Mouse (Mus musculus) adipocyte (in vitro differentiated cells): ENCODE data around the gene Fsip1.

Experiments used
- DNase-seq: peaks from one replicate; pipeline ENCODE4 v3.0.0-alpha.2; 2016; ENCODE audit warnings: low spot score

Fsip1 gene

DNA sequence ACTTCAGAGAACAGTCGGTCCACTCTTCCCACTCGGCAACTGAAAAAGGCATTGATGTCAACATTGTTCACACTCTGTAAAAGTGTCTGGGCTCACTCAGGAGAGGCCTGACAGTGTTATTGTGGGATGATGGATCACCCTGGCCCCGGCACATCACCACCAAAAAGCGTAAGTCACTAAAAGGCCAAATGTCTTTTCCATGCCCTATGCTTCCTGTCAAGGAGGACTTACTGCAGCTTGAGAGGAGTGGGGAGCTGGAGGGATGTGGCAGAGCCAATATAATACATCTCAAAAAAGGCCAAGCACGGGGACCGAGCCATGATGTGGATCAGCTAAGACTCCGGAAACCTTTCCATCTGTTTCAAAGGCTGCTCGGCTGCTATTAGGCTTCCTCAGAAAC lies 2.2 kb downstream of the Fsip1 start:
- DNase-seq: no peak

DNA sequence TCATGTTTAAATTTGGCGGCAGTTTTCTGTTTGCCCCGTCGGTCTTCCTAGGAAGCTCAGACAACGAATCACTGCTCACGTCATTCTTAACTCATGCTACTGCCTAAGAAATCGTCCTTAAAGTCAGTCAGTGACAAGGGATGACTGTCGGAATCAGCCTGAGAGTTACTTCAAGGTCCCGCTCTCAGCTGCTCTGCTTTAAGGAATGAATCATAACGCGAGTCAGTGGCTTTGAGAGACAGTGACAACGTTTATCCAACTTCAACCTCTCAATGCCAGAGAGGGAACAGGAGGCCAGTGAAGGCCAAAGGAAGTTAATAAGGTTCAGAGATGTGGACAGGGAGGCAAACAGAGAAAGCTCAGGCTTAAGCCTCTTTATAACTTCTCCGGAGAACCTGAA lies 7.8 kb downstream of the Fsip1 start:
- DNase-seq: no peak

- DNase-seq: no peak
These were observed 8.8 kb downstream of the Fsip1 start for GRCm38 (mm10) chr2:118248016-118248415.

DNA sequence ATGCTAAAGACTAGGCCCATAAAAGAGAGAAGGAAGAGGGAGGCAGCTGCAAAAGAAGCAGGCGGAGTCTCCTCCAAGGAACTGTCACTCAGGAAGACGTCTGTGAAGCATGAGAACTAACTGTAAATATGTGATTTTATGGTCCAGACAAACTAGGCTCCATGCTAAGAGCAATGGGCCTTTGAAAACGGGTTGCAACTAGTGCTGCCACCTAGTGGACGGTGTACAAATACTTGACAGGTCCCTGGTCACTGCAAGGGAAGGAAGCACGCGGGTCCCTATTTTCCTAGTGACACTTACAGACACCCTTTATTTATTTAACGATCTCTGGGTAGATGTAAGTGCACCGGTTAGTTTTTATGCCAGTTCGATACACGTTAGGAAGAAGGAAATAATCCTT lies 10.9 kb downstream of the Fsip1 start:
- DNase-seq: peak; percentile 87

DNA sequence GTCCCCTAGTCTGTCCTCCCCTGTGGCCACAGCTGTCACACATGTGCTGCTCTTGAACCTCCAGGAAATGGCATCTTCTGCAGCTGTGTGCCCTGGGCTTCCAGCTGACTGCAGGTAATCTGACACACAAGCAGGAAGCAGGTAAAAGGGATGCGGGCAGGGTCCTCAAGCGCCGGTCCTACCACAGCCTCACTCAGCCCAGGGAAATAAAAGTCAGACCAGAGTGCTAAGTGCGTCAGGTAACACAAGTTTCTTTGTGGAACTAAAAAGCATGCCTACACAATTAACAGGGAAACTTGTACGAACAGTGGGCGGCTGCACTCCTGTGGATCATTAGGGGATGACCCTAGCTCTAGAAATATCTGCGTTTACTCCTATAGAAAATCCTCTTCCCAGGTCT lies 20.6 kb downstream of the Fsip1 start:
- DNase-seq: no peak

DNA sequence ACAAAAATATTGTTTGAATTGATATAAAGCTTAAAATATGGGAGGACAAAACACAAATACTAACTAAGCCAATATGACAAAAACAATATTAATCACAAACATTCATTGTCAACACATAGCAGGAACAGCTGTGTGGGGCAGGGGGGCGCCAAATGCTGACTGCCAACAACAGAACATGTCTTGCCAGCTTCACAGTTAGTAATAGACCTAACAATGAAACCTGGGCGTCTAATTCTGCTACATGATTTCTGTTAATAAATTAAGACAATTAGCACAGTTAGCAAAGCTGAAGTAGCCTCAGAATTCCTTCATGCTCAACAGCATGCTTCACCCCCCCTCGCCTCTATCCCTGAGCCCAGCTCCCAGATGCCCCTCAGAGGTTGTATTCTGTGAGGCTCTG lies 21.2 kb downstream of the Fsip1 start:
- DNase-seq: no peak

- no peak for DNase-seq
These were observed 26.2 kb downstream of the Fsip1 start for GRCm38 (mm10) chr2:118230544-118230943.

GRCm38 (mm10) chr2:118228486-118229079 lies 28.2 kb downstream of the Fsip1 start:
- no peak for DNase-seq

- peak; percentile 11 for DNase-seq
These were observed 31.3 kb downstream of the Fsip1 start for GRCm38 (mm10) chr2:118225316-118226041.

GRCm38 (mm10) chr2:118217993-118218595 lies 38.7 kb downstream of the Fsip1 start:
- DNase-seq: peak; percentile 15

- DNase-seq: no peak
These were observed 47.1 kb downstream of the Fsip1 start for GRCm38 (mm10) chr2:118209712-118210111.

DNA sequence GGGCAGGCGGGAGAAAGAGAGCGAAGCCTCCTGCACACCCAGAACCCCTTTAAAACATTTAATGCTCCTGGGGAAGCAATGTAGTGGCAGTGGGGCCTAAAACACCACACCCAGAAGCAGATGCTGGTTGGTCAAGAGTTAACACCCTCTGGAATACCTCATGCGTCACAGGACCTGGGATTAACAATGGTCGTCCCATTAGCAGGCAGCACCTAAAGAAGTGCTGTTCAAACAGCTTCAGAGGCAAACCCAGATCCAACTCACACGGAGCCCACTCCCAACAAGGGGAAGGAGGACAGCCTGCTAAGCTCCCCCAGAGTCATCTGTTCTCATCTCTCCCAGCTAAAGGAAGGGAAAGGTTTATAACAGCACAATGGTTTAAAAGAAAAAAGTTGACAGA lies 48.1 kb downstream of the Fsip1 start:
- DNase-seq: no peak

GRCm38 (mm10) chr2:118205991-118206585 lies 50.7 kb downstream of the Fsip1 start:
- no peak for DNase-seq

DNA sequence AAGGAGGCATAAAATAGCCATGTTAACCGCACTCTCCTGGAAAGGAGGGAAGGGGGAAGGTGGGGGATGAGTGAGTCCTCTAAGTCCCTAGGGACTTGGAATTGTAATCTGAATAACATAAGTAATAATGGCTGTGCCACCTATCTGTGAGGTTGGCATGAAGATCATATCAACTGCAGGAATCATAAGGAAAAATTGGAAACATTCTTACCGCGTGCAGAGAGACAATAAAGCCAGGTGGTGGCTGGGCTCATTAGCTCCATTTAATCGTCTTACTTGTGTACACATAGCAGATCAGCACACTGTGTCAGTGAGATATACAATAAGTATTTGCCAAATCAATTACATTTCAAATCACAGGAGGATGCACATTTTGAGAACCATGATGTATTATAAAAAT lies 52.1 kb downstream of the Fsip1 start:
- DNase-seq: no peak

- DNase-seq: no peak
These were observed 52.9 kb downstream of the Fsip1 start for GRCm38 (mm10) chr2:118203739-118204461.

GRCm38 (mm10) chr2:118202934-118203333 lies 53.8 kb downstream of the Fsip1 start:
- DNase-seq: no peak

GRCm38 (mm10) chr2:118201983-118202382 lies 54.8 kb downstream of the Fsip1 start:
- DNase-seq: no peak

GRCm38 (mm10) chr2:118199867-118200266 lies 56.9 kb downstream of the Fsip1 start:
- peak; percentile 87 for DNase-seq

- no peak for DNase-seq
These were observed 59.8 kb downstream of the Fsip1 start for GRCm38 (mm10) chr2:118196966-118197365.

DNA sequence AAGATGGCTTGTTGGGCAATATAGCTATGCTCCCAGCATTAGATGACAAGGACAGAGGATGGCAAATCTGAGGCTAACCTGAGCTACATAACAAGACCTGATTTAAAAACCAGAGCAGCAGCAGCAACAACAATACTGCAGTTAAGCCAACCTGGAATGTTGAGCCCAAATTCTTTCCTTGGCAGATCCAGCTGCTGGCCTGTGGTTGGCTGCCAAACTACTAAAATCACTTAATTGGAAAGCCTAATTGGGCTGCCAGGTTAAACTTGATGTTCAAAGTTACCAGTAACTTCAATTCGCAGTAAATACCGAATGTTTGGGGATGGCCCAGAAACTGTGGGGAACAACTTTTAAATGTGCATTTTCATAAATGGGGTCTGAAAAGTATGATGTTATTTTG lies 74.6 kb downstream of the Fsip1 start:
- DNase-seq: no peak

DNA sequence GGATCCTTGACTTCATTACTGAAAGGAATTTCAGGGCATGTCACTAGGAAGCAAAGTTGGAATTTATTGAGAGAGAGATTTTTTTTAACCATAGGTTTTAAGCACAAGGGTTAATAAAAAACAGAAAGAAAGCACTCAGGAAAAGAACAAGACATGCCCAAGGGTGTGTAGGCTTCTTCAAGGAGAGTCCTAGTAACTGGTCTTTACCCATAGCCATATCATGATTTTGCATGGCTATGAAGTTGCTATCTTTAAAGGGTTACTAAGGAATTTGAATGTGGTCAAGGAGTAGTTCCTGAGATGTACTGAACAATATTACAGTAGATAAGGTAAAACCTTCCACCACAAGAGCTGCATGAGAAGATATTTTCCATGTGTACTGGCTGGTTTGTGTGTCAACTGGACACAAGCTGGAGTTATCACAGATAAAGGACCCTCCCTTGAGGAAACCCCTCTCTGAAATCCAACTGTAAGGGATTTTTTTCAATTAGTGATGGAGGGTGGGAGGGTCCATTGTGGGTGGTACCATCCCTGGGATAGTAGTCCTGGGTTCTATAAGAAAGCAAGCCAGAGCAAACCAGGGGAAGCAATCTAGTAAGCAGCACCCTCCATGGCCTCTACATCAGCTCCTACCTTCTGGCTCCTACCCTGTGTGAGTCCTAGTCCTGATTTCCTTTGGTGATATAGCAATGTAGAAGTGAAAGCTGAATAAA lies 76.7 kb downstream of the Fsip1 start:
- DNase-seq: no peak

GRCm38 (mm10) chr2:118179472-118179871 lies 77.3 kb downstream of the Fsip1 start:
- no peak for DNase-seq
